Mouse (Mus musculus) urinary bladder, adult 18-20 months (tissue): ENCODE measurements around the gene Slamf9.

Experiments
- DNase-seq, 2 experiments: peaks; one replicate each; pipeline ENCODE4 v3.0.0; 2022; ENCODE audit warnings: low spot score in 2 of 2, mixed read lengths in 2 of 2

The Slamf9 gene

DNA sequence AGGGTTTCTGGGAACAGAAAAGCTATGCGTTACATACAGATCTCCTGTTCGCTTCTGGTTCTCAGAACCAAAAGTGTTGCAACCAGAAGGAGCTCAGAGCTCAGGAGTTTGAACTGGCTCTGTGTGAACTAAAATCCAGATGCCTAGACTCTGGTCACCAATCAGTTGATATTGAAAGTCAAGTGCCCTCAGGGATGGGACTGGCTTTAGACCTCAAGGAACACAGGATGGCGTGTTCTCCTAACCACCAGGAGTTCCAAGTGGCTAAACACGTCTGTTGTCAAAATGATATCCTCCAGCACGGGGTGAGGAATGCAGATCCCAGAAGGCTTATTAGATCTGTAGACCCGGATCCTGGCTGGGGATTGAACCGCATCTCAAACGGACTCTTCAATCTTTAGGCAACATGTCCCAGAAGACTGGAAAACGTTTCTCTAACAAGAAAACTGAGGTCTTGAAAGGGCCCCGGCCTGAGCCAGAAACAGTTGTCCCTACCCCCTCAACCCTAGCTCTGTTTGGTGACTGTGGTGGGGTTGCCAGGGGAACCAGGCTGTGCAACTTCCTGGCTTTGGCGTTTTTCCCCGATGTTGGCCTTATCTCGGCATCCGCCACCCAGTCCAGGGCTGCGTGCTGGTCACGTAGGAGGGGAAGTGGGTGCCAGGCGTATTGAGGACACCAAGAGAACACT is 38.5 kb downstream of the Slamf9 start:
- peak in 1 of 2 experiments; percentile 47 for DNase-seq

DNA sequence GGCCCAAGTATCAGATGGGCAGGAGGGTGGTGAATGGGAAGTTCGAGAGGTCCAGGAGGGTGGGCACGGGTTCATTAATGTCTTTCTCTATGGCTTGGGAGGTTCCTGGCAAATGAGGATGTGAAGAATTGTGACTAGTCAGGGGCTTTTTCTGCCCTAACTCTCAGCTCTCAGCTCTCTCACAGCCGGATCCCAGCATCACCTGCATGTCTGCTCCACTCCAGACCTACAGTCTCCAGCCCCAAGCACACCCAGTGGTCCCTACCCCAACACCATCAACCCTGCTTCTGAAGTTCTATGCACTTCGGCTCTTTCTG is 39.0 kb downstream of the Slamf9 start:
- DNase-seq, result no peak

DNA sequence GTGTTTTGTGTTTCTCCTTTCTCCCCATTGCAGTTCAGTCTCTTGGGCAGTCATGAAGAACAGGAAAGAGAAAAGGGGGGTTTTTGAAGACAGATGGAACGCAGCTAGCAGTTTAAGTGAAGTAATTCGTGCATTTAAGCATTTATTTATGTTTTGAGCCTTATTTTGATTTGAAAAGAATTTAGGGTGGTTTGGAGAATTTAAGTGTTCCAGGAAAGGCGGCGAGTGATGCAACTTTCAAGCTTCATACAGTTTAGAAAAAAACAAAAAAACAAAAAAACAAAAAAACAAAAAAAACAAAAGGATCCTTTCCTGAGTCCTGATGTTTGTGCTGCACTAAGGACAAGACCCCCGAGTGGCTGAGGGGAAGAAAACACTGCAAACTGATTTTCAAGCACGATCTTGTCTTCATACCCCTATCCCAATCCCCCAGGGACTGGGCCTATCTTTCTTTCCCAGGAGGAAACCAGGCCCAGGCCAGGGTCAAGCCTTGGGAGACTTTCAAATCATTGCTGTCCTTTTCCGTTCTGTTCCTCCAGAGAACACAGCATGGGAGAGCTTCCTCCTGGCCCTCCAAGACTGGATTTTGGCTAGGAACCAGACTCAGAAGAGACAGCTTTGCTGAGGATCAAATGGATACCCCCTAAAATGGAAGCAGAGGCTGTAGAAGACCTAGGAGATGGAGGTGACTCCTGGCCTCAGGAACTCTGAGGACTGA is 39.6 kb downstream of the Slamf9 start:
- no peak for DNase-seq

DNA sequence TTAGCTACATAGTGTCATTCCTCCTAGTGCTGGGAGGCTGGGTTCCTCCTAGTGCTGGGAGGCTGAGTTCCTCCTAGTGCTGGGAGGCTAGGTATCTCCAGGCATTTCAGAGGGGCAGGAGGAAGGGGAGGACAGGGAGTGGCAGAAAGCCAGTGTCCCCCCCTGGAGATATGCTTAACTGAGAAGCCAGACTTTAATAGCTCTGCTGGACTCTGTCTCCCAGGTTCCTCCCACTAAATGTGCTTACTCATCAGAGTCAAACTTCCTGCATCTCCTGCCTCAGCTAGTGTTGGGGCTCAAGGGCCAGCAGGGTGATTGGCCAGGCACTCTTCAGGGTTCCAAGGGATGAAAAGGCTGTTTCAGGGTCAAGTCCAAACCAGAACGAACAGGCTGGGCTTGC is 40.2 kb downstream of the Slamf9 start:
- no peak for DNase-seq

DNA sequence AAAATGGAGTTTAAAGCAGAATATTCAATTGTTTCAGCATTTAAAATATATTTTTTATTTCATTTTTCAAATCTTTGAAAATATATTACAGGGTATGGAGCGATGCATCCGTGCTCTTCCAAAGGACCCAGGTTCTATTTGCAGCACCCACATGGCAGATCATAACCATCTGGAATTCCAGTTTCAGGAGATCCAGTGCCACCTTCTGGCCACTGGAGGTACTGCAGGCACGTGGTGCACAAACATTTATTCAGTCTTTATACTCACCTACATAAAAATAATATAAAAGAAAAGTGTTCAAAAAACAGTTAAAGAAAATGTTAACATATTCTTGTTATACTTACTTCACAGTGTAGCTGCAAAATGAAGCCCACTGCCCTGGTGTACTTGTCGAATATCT is 42.9 kb downstream of the Slamf9 start:
- no peak for DNase-seq

DNA sequence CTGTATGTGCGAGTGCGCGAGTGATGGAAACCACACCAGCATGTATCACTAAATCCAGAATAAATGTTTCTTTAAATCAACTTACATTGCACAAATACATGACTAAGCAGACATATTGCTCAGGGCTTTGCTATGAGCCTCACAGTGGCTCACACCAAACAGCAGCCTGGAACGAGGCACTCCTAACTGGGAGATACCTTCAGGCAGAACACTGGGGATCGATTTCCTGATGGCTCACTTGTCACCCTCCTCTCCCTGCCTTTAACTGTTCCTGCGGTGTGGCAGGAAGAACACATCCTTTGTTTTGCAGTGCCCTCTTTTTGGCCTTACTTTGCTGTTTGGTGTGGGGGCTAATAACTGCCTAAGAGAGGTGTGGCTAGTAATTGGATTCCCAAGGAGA is 44.5 kb downstream of the Slamf9 start:
- no peak for DNase-seq

DNA sequence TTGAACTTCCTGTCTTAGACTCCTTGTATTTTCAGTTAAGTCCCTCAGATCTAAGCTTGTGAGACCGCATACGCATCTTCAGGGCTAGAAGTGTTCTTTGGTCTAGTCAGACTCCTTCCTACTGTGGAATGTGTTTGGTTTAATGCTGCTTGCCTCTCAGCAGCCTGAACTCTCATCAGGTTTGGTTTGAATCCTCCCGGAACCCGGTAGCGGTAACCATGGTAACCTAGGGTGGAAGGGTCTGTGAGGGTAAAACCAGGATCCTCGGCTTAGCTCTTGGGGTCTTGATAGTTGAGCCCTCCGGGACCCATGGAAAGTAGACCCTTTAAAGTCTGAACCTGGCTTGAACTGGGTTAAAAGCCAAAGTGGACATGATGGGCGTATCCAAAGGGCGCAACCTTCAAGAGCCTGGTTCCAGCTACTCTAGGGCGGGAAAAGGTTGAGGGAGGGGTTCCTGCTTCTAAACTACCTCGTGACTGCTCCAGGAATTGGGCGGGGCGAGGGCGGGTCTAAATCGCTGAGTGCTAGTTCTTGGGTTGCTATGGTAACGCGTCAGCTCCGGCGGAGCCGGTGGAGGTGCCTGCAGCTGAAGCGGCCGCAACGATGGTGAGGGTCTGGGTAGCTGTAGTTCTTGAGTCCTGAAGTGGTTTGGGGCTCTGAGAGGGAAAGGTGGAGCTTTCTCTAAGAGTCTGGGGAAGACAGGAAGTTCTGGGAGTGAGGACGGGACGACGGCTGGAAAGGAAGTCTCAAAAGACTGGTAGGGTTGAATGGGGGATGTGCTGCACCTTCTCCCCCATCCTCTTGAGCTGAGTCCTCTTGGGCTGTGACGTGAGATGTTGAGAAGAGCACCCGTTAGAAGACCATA is 45.6 kb downstream of the Slamf9 start, which contains the start of gene Cfap45:
TSS of gene Cfap45 (plus strand) at position 226 of the 865 bp plus-strand sequence.
- peak; percentile 63 to 74 for DNase-seq

DNA sequence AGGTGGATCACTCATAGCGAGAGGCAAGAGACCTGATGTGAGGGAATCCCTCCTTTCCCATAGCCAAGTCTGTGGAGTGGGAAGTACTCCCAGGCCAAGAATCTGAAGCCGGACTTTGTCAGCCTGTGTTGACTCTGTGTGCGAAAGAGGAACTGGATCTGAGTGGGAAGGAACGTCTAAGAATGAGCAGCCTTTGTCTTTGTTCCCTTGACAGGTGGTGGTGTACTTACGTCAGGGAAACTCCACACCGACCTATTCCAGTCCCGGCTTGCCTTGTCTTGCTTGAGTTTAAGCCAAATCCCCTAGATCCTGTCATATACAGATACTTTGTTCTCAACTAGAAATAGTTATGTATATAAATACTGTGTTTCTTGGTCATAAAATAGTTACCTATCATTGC is 47.4 kb downstream of the Slamf9 start:
- DNase-seq, result no peak

DNA sequence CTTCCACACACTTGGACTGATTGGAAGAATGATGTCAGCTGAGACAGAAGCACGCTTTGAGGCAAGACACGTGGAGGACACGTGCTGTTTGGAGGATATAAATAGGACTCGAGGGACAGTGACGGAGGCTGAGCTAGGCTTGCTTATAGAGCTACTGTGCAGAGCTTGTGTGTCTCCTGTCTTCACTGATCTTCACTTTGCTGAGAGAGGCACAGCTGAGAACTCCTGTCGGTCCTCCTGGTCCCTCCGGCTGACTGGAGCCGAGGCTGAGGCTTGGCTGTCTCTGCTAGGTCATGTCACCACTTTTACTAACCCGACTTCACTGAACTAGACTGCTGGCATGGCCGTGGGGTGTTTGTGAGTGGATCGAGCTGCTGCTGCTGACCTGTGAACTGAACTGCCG is 48.5 kb downstream of the Slamf9 start:
- no peak for DNase-seq

DNA sequence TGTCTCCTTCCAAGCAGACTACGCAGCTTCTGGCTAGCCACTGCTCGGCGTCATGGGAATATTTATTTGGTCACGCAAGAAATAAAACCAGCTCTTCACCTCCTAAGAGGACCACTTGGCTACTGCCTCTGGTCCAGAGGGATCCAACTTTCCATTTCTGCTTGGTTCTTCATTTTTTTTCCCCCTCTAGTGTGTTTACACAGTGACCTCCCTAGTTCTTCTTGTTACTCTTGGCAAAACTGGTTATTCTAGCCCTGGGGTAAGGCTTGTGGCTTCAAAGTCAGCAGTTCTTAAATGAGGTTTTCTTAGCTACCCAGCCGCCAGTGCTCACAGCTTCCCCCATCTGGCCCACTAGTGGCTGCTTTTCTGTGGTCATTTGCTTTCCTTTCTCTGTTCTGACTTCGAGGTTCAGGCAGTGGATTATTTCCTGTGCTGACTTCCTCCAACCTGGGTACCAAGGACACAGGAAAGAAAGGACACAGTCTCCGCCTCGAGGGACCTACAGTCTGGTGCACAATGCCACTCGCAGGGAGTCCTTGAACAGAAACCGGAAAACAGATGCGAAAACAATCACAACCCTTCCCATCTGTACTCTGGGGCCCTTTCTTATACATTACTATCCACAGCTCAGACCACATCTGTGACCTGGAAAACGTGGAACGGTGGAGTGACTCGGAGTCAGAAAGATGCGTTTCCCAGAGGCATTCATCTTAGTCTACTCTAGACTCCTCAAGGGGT is 50.0 kb downstream of the Slamf9 start:
- DNase-seq, result peak in 1 of 2 experiments; percentile 42

DNA sequence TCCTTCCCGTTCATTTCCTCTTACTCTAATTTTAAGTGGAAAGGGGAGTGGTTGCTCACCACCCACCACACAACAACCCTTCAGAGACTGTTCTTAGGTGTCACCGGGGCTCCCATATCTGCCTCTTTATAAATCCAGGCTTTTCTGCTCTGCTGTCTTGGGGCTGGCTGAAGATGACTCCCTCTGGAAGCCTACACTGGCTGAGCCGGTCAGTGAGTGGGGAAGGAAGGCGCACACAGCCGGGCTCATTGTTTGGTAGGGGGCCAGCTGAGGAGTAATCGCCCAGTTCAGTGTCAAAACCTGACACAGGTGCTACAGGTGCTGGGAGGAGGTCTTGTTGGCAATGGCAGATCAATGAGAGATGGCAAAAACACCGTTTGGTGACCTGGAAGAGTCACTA is 50.8 kb downstream of the Slamf9 start:
- no peak for DNase-seq

DNA sequence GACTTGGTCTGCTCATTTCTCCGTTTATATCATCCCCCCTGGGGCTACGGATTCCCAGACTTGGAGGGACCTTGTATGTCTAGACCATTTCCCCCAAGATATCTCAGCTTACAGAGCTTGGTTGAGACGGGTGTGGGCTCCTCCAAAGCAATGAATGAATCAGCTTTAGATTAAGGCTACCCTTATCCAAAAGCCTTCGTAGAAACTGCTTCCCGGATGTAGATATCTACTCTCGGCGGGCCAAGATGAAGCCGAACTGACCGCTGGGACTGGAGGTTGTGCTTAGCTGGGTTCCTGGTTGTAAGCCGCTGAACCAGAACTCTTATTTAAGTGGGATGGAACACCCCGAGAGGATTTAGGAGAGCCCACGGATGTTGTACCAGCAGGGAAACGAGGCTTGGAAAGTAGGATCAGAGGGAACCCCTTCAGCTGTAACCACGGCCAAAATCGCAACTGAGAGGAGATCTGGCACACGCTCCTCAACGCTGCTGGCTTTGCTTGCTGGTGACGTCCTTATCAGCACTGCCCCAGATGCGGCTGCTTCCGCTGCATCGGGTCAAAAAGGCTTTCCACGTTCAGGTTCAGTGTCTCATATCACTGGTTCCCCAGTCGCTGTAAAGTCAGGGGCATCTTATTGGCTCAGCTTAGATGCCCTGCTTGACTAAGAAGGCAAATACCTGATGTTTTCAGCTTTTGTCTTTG is 51.4 kb downstream of the Slamf9 start:
- no peak for DNase-seq

DNA sequence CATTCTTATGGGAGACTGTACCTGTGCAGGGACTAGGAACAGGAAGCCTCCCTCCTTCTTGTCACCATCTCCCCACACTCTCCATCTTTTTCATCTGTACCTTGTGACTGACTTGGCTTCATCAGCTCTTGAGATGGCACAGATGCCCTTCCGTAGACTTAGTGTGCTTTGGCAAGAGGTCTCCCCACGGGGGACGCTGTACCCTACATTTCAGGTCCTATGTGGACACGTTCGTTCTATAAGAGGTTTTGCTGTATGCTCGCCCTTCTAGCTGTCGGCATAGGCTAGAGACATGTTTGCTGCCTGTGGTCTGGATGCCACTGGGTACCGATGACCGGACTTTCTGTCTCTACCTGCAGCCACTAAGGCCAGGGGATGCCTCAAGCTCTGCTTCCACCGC is 52.3 kb downstream of the Slamf9 start:
- no peak for DNase-seq
